Mouse (Mus musculus) MEL (cell line): ENCODE data around the gene Pycr1.

Source experiments
- CTCF ChIP-seq, 3 experiments: IDR thresholded peaks in 2 of 3; conservative IDR thresholded peaks in 1 of 3; 2 replicates each; pipeline ENCODE4 v1.5.1; 2011 to 2012; ENCODE audit warnings: low read length in 3 of 3, low read depth in 2 of 3, mild to moderate bottlenecking in 2 of 3, improper control_type of control experiment in 1 of 3, inconsistent platforms in 1 of 3, mixed read lengths in 1 of 3, moderate library complexity in 1 of 3; ENCODE audit not compliant: control insufficient read depth in 1 of 3, insufficient read depth in 1 of 3, poor library complexity in 1 of 3, severe bottlenecking in 1 of 3
- HCFC1 ChIP-seq: IDR thresholded peaks from 2 replicates; pipeline ENCODE4 v1.6.1; 2012; ENCODE audit warnings: low read depth, mild to moderate bottlenecking, inconsistent platforms, low read length, improper control_type of control experiment, moderate library complexity
- KAT2A ChIP-seq: conservative IDR thresholded peaks from 2 replicates; pipeline ENCODE4 v1.6.1; 2012; ENCODE audit warnings: low read depth, low read length, improper control_type of control experiment, inconsistent platforms
- POLR2A ChIP-seq, 2 experiments: IDR thresholded peaks; 2 replicates each; pipeline ENCODE4 v1.6.1; 2011 to 2012; ENCODE audit warnings: low read length in 2 of 2, mild to moderate bottlenecking in 2 of 2, control low read depth in 1 of 2, improper control_type of control experiment in 1 of 2, low read depth in 1 of 2, moderate library complexity in 1 of 2; ENCODE audit not compliant: control insufficient read depth in 1 of 2, insufficient read depth in 1 of 2, poor library complexity in 1 of 2
- POLR2AphosphoS5 ChIP-seq: IDR thresholded peaks from 2 replicates; pipeline ENCODE4 v1.6.1; 2012; ENCODE audit warnings: low read depth, borderline replicate concordance, mild to moderate bottlenecking, inconsistent platforms, low read length, moderate library complexity, mixed read lengths
- UBTF ChIP-seq: IDR thresholded peaks from 2 replicates; pipeline ENCODE4 v1.6.1; 2012; ENCODE audit warnings: low read depth, mild to moderate bottlenecking, inconsistent platforms, low read length, improper control_type of control experiment, moderate library complexity, borderline replicate concordance; ENCODE audit not compliant: insufficient read depth
- ZMIZ1 ChIP-seq: IDR thresholded peaks from 2 replicates; pipeline ENCODE4 v1.6.1; 2012; ENCODE audit warnings: low read depth, mild to moderate bottlenecking, inconsistent platforms, low read length, improper control_type of control experiment, moderate library complexity
- ZNF384 ChIP-seq: IDR thresholded peaks from 2 replicates; pipeline ENCODE4 v1.6.1; 2012; ENCODE audit warnings: low read depth, mild to moderate bottlenecking, inconsistent platforms, low read length, improper control_type of control experiment

GRCm38 (mm10) chr11:120662759-120663158, 19.2 kb upstream of the Pycr1 start:
- TF ChIP-seq CTCF (IDR thresholded peaks at IDR 0.05 in 2 of 3, conservative IDR thresholded peaks at IDR 0.05 in 1 of 3; ENCODE audit: control insufficient read depth in 1 of 3, insufficient read depth in 1 of 3, low read depth in 2 of 3, low read length in 3 of 3, poor library complexity in 1 of 3, severe bottlenecking in 1 of 3): no peak
- TF ChIP-seq POLR2AphosphoS5: no peak
- TF ChIP-seq UBTF: no peak
- no peak for TF ChIP-seq ZMIZ1
- TF ChIP-seq ZNF384: no peak
- no peak for TF ChIP-seq POLR2A (IDR thresholded peaks at IDR 0.05; ENCODE audit: control insufficient read depth in 1 of 2, insufficient read depth in 1 of 2, low read depth in 1 of 2, low read length in 2 of 2, poor library complexity in 1 of 2)
- no peak for TF ChIP-seq HCFC1
- no peak for TF ChIP-seq KAT2A
